Mouse (Mus musculus): Measurements from ENCODE around the gene Dync2h1.
"Not testable (repeated sequence)": the region's sequence is repeated elsewhere in the genome, so short reads cannot be mapped to it uniquely, and the experiment has no call there.

Dync2h1 gene

DNA sequence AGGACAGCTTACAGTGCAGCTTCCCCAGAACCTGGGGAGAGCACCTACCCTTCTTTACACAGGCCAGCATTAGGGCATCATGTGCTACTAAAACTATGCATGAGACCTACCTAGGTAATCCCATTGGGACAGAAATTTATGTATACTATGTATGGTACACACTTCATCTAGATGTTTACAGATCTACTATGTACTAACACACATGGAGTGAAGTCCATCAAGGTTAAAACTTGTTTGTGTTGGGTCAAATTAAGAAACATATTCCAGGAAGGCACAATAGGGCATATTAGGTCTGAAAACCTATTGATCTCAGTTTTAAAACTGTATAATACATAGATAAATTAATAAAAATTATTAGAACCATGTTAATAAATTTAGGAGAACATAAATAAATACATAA lies 168.6 kb downstream of the Dync2h1 start:
- no peak for DNase-seq (ENCODE audit: low spot score)

DNA sequence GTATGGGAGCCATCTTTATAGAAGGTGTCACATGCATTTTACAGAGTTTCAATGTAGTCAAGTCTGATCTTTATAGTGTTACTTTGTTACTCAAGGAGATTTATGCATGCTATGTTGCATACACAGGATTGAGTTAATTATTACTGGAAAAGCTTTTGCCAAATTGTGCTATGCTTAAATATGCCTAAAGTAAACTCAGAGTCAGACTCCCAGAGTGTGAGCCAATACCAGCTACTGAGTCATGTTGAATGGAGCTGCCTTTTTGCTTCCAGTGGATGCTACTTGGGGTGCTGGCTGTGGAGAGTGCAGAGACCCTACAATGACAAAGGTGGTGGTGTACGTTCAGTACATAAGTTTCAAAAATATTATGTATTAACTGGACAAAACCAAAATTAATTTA lies 169.5 kb downstream of the Dync2h1 start:
- DNase-seq (ENCODE audit: low spot score), result no peak

DNA sequence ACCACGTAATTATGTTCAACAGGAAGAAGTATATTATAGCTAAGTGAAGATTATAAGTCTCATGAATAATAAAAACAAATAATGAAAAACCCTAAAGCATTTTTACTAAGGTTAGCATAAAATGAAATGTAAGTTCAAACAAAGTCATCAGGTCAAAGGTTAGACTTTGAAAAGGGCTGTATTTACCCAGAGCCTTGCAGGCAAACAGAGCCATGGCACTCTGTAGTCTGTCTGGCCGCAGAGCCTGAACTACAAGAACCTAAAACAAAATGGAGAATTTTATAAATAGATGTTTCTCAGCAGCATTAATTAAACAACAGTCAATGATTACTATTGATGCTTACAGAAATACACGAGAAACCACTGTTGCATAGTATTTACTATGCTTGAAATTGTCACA lies 174.5 kb downstream of the Dync2h1 start:
- DNase-seq (ENCODE audit: low spot score), result no peak

DNA sequence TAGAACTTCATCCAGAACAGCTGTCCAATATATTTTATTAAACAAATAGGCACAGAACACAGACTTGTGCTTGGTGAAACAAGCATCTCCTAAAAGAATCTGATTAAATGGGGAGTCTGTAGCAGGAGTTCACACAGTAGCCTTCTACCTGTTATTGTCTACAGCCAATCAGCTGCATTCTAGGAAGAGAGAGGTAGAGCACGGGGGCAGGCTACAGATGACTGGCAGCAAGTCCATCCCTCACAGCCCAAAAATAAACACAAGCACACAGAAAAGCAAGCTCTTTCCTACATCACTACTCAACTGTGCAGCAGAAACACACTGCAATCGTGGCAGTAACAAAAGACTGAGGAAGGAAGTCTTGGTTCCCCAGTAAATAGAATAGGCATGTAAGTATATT lies 189.4 kb downstream of the Dync2h1 start:
- no peak for DNase-seq (ENCODE audit: low spot score)

DNA sequence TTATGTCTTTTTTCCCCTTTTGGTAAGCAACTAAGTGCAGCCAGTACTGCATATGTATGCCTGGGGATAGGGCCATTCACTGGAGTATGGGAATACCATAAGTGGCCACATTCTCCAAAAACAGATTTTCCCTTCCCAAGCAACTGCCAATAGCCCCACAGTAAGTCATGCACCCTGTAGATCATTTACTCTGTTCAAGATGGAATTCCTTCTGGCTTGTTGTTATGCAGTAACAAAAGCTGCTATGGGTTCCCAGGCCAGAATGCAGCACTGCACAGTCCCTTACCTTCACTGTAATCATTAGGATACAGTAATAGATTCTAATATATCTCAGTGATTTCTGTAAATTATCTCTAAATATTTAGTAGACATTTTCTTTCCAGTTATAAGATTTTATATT lies 190.0 kb downstream of the Dync2h1 start:
- DNase-seq (ENCODE audit: low spot score), result no peak

DNA sequence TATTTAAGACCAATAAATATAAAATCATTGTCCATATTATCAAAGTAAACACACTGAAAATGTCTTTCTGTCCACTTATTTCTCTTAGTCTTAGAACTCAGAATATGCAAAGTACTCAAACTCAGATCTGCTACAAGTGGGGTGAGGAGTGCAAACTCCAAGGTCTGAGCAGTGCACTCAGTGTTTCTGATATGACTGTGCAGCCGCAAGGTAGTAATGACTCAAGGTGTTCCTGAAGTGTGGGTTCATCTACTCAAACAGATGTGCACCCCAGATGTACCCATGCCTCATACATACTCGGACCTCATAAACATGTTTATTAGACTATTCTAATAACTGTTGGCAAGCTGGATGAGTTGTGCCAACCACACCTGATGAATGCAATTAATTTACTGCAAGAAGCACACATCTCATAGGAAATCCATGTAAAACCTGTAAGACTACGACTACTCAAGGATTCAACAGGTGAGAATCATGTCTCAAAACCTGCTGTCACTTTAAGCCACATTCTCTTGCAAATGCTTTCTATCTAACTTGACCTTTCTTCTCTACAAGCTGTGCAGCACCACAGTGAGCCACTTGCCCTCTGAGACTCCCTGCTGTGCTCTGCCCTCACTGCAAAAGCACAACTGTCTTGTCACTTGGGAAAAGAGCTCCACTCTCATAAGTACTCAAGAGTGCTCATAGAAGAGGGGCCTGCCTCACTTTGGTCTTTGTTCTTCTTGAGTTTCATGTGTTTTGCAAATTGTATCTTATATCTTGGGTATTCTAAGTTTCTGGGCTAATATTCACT lies 195.2 kb downstream of the Dync2h1 start:
- no peak for DNase-seq (ENCODE audit: low spot score)

DNA sequence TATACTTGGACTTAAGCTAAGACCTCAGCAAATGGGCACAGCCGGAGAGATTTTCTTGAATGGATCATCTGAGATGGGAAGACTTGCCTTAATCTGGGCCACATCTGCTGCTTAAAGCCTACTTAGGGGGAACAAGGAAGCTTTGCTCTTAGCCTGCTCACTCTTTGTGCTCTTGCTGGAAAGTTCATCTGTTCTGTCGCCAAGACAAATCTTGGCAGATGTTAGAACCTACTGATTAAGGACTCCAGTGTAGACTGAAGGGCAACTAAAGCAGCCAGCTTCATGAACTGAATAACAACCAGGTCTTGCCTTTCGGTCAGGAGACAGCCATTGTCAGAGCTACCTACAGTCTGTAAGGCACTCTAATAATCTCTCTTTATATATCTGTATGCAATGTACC lies 198.1 kb downstream of the Dync2h1 start:
- no peak for DNase-seq (ENCODE audit: low spot score)

DNA sequence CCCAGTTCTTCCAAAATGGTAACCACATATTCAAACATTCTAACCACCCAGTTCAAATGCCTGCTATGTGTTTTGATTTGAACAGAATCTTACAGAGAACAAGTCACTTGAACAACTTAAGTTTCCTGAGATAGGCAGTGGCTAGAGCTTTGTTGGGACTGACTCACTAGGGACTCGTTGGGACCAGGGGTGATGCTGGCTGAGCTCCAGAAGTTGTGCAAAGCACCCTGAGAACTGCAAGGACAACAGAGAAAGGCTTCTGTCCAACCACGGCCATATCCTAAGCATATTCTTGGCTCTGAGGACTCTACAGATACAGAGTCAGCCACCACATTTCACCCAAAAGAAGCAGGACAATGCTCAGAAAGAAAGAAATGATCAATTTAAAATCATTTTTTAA lies 215.1 kb downstream of the Dync2h1 start:
- DNase-seq (ENCODE audit: low spot score), result no peak

DNA sequence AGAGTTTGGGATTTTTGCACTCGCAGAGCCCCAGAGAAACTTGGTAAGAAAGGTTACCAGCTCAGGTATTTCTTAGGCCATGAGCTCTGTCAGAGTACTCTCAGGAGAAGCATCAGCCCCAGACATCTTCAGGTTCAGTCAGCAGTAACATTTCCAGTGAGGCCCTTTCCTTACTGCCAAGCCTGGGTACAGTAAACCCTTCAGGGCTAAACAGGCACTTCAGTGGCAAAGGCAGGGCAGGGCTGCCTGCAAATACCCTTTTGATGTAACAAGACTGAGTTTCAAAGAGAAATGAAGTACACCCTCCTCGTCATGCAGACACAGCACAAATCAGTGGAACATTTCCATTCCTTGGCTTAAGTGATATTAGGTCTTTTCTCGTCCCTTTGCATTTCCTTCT lies 219.2 kb downstream of the Dync2h1 start:
- DNase-seq (ENCODE audit: low spot score), result no peak

DNA sequence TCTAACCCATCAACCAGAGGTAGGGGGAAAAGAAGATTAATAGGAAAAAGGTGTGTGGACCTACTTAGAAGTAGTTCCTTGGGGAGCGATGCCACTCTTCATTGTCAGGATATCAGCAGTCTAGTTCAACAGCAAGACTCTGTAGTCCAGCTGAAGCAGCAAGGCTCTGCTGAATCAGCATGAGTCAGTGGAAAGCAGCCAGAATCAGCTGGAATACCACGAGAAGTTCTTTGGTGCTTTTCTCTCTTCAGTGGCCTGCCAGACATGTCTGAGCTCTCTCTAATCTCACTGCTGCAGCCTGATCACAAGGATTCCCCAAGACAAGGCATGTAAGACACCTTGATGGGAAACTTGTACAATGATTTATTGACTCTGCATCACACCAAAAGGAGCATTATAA lies 225.9 kb downstream of the Dync2h1 start:
- no peak for DNase-seq (ENCODE audit: low spot score)

DNA sequence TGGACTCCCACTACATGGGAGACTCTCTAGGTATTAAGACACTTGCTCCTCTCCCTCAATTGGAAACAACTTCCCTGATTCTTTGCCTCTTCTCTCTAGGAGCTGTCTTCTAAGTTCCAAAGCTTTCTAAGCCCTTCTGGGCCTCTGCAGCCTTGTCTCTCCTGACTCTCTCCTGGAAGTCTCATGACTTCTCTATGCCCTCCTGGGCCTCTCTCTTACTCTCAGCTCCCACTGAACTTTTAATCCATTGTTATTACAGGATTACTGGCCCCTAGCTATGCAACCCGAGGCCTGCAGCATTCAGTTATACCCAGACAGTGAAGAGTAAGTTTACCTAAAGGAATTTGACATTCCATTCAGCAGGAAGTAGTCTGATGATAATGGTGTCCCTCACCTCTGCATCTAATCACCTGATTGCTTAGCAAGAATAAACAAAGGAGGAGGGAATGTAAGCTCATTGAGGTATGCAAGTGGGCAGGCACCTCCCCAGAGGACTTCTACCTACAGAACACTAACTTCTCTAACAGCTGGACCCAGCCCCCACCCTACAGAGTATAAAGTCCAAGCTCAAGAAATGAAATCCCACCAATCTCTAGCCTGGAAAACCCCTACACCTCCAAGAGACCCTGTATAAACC lies 256.7 kb downstream of the Dync2h1 start:
- no peak for DNase-seq (ENCODE audit: low spot score)

DNA sequence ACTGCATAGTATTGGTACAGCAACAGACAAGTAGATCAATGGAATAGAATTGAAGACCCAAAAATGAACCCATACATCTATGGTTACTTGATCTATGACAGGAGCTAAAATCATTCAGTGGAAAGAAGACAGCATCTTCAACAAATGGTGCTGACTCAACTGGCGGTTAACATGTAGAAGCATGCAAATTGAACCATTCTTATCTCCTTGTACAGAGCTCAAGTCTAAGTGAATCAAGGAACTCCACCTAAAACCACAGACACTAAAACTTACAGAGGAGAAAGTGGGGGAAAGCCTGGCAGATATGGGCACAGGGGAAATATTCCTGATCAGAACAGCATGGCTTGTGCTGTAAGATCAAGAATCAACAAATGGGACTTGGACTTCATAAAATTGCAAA lies 270.8 kb downstream of the Dync2h1 start:
- DNase-seq (ENCODE audit: low spot score), result no peak

DNA sequence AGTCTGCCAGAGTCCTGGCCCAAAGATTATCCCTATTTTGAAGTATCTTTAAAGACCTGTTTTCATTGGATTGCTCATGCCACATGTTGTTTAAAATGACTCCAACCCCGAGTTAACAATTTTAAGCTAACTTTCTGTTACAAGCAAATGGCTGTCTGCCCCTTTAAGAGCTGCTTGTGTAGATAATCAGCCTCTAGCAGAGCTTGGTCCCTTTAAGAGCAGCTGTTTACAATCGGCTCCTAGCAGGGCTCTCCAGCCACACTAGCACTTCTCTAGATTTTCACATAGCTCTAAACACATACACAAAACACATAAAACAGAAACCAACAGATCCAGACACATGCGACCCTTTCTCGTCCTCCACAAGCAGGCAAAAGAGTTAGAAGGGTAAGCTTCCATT lies 273.7 kb downstream of the Dync2h1 start:
- DNase-seq (ENCODE audit: low spot score), result not testable (repeated sequence)

DNA sequence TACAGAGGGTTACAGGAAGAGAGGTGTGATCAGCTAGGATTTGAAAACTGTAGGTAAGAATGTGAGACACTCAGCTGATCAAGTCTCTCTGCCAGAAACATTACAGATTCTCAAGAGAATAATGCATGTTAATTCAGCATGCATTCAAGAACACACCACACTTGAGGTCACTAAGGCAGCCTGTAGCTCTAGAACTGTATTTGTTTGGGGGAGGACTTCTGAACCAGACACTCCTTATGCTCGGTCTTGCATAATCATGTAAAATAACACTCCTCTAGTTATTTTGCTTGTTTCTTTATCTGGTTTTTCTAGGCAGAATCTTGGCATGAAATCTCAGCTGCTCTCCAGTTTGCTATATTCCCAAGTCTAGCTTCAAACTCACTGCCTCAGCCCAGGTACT lies 282.6 kb downstream of the Dync2h1 start:
- DNase-seq (ENCODE audit: low spot score), result no peak

DNA sequence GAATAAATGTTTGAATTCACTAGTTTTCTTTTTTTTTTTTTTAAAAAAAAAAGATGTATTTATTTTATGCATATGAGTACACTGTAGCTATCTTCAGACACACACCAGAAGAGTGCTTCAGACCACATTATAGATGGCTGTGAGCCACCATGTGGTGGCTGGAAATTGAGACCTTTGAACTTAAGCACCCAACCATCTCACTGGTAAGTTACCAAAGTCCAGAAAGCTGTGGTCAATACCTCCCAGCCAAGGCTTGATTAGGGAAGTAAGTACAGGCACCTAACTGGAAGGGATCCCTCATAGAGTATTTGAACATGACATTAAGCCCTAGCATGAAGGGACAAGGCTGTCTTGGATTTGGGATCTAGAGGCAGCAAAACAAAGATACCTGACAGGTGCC lies 292.9 kb downstream of the Dync2h1 start:
- DNase-seq (ENCODE audit: low spot score), result no peak

DNA sequence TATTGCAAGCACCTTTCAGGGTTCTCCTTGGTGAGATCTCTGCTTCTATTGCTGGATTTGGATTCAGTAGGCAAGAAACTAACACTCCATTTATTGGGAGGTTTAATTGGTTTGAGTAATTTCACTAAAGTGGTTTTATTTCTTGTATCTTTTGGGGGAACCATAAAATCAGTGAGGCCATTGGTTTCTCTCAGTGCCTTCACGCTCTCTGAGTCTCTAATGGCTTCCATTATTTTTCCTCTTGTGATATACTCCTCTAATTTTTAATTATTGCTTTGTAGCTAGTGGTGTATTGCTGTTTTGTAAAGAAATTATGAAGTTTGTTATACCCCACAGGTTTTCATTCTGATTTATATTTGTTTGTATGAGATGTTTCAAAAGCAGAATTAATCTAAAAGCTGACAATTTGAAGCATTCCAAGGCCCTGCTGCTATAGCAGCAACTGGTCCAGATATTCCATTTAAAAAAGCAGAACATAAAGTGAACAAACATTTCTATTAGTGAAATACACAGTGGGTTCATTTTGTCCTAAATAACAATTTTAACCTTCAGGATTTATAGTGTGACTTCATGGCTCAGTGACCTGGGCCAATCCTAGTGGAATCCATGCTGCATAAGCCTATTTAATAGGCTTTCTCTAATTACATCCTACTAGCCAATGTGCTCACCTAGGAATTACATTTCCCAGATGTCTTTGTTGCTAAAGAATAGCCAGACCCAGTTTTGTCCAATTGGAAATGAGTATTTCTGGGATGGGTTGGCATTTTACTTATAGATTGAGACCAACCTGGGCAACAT lies 302.9 kb downstream of the Dync2h1 start:
- DNase-seq (ENCODE audit: low spot score), result no peak
